Mouse (Mus musculus): ENCODE measurements around the gene Zdhhc3. TPM values are rescaled to one million over a fixed set of nuclear protein-coding genes. Genes with fewer than 3 reads are reported as not detected.

The Zdhhc3 gene
- polyA plus RNA-seq, 2 experiments = 18.3 to 21.9 TPM

DNA sequence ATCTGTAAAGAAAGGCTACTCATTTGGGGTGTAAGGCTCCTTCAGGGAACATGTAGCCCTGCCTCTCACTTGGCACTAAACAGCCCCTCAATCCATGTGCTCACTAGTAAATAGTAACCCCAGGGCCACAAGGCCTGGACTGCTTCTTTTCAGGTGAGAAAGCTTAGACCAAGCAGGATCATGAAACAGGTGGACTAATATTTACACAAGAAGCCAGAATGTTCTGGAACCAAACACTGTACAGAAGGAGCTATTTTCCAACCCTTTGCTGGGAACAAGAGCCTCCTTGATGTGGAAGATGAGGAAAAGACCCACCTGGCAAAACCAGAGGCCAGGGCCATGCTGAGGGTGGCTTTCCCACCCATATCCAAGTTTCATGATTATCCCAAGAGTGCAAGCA, 9.6 kb downstream of the Zdhhc3 start:
- Histone ChIP-seq H3K4me3 (ENCODE audit: insufficient read depth in 1 of 2, low read depth in 2 of 2, low read length in 2 of 2) (no peak overlapping the region), H3K27me3 (ENCODE audit: control insufficient read depth, insufficient read depth, low read length) (no peaks in the 10 kb centered on the region), H3K9me3 (ENCODE audit: control insufficient read depth, low read length) (no peaks in the 10 kb centered on the region), H3K4me2 (ENCODE audit: low read depth) (no peak overlapping the region), H3K27ac (no peak overlapping the region), H3K4me1 (replicated peaks; ENCODE audit: control insufficient read depth in 2 of 2, insufficient read depth in 2 of 2, low read length in 1 of 2) (no peaks in the 10 kb centered on the region), H3K9ac (replicated peaks) (no peak overlapping the region), H3K36me3 (replicated peaks; ENCODE audit: control insufficient read depth, insufficient read depth, low read depth) (peaks cover 7% of the 10 kb centered on the region)
- no peak for ATAC-seq (ENCODE audit: insufficient read depth)
- TF ChIP-seq EP300 (IDR thresholded peaks at IDR 0.05; ENCODE audit: low read depth) (no peak), CTCF (IDR thresholded peaks at IDR 0.05; ENCODE audit: low read depth) (no peak)
- no peak for DNase-seq (ENCODE audit: low read depth in 3 of 3, low spot score in 3 of 3)

- H3K27me3 ChIP-seq (ENCODE audit: control insufficient read depth, insufficient read depth, low read length) = no peaks in the 10 kb centered on the region
- H3K36me3 ChIP-seq (replicated peaks; ENCODE audit: control insufficient read depth, insufficient read depth, low read depth) = peaks cover 16% of the 10 kb centered on the region
- 73% methylated on average over 16 of the region's 16 CpGs for WGBS (ENCODE audit: insufficient replicate concordance)
- H3K27ac ChIP-seq = no peak overlapping the region
- H3K9ac ChIP-seq (replicated peaks) = no peak overlapping the region
- DNase-seq (ENCODE audit: low read depth in 3 of 3, low spot score in 3 of 3) = no peak
- H3K4me2 ChIP-seq (ENCODE audit: low read depth) = no peak overlapping the region
- no peaks in the 10 kb centered on the region for H3K4me1 ChIP-seq (replicated peaks; ENCODE audit: control insufficient read depth in 2 of 2, insufficient read depth in 2 of 2, low read length in 1 of 2)
- no peaks in the 10 kb centered on the region for H3K9me3 ChIP-seq (ENCODE audit: control insufficient read depth, low read length)
- TF ChIP-seq CTCF (IDR thresholded peaks at IDR 0.05; ENCODE audit: low read depth) (no peak), EP300 (IDR thresholded peaks at IDR 0.05; ENCODE audit: low read depth) (no peak)
- peak; percentile 64; the same call in 1 of the 2 replicates for ATAC-seq (ENCODE audit: insufficient read depth)
- H3K4me3 ChIP-seq (ENCODE audit: insufficient read depth in 1 of 2, low read depth in 2 of 2, low read length in 2 of 2) = no peak overlapping the region
These were observed 13.2 kb downstream of the Zdhhc3 start for GRCm38 (mm10) chr9:123099631-123100455.

GRCm38 (mm10) chr9:123090844-123091243, 22.2 kb downstream of the Zdhhc3 start:
- Histone ChIP-seq H3K36me3 (replicated peaks; ENCODE audit: control insufficient read depth, insufficient read depth, low read depth) (peaks cover 21% of the 10 kb centered on the region), H3K27ac (no peak overlapping the region), H3K4me3 (ENCODE audit: insufficient read depth in 1 of 2, low read depth in 2 of 2, low read length in 2 of 2) (no peak overlapping the region), H3K9ac (replicated peaks) (no peak overlapping the region), H3K4me2 (ENCODE audit: low read depth) (no peak overlapping the region), H3K27me3 (ENCODE audit: control insufficient read depth, insufficient read depth, low read length) (no peaks in the 10 kb centered on the region), H3K4me1 (replicated peaks; ENCODE audit: control insufficient read depth in 2 of 2, insufficient read depth in 2 of 2, low read length in 1 of 2) (no peaks in the 10 kb centered on the region), H3K9me3 (ENCODE audit: control insufficient read depth, low read length) (no peaks in the 10 kb centered on the region)
- no peak for DNase-seq (ENCODE audit: low read depth in 3 of 3, low spot score in 3 of 3)
- no peak for ATAC-seq (ENCODE audit: insufficient read depth)
- WGBS (ENCODE audit: insufficient replicate concordance) = 64% methylated on average over 4 of the region's 4 CpGs
- no peak for TF ChIP-seq EP300 (IDR thresholded peaks at IDR 0.05; ENCODE audit: low read depth)
- TF ChIP-seq CTCF (IDR thresholded peaks at IDR 0.05; ENCODE audit: low read depth) = no peak

DNA sequence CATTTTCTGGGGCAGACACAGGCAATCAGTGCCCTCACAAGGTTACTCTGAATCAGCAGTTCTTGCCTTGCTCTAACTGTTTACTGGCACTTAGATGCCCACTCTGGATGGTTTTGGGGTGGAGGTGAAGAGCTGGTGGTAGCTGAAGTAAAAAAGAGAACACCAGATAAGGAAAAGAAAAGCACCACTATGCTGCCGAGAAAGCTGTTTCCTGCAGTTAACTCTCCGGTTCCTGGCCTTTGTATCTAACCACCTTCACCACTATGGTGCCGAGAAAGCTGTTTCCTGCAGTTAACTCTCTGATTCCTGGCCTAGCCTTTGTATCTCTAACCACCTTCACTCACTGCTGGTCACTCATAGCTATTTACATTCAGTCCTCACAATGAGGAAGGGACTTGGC, 25.4 kb downstream of the Zdhhc3 start:
- H3K27me3 ChIP-seq (ENCODE audit: control insufficient read depth, insufficient read depth, low read length) = no peaks in the 10 kb centered on the region
- DNase-seq (ENCODE audit: low read depth in 3 of 3, low spot score in 3 of 3) = no peak
- peaks cover 32% of the 10 kb centered on the region for H3K36me3 ChIP-seq (replicated peaks; ENCODE audit: control insufficient read depth, insufficient read depth, low read depth)
- WGBS (ENCODE audit: insufficient replicate concordance) = 19% methylated on average over 3 of the region's 3 CpGs
- no peak overlapping the region for H3K9ac ChIP-seq (replicated peaks)
- TF ChIP-seq CTCF (IDR thresholded peaks at IDR 0.05; ENCODE audit: low read depth) (no peak), EP300 (IDR thresholded peaks at IDR 0.05; ENCODE audit: low read depth) (no peak)
- no peak overlapping the region for H3K4me2 ChIP-seq (ENCODE audit: low read depth)
- no peak overlapping the region for H3K27ac ChIP-seq
- ATAC-seq (ENCODE audit: insufficient read depth) = no peak
- H3K4me3 ChIP-seq (ENCODE audit: insufficient read depth in 1 of 2, low read depth in 2 of 2, low read length in 2 of 2) = no peak overlapping the region
- H3K4me1 ChIP-seq (replicated peaks; ENCODE audit: control insufficient read depth in 2 of 2, insufficient read depth in 2 of 2, low read length in 1 of 2) = no peaks in the 10 kb centered on the region
- H3K9me3 ChIP-seq (ENCODE audit: control insufficient read depth, low read length) = no peaks in the 10 kb centered on the region

DNA sequence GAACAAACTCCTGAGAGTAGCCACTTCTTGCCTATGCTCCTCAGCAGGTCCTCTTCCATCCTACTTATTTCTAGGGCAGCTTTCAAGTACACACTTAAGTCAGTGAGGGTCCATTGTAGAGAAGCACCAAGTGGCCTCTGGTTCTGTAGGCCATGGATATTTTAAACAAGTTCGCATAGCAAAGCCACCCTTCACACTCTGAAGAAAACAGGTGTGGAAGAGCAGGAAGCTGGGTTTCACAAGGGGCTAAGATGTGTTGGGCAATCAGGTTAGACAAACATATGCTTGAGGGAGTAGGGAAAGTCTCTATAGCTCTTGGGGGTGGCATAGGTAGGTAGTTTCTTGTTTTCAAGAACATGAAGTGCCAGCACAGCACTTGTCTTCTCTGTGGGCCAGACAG, 27.6 kb downstream of the Zdhhc3 start:
- Histone ChIP-seq H3K36me3 (replicated peaks; ENCODE audit: control insufficient read depth, insufficient read depth, low read depth) (peaks cover 35% of the 10 kb centered on the region), H3K9ac (replicated peaks) (no peak overlapping the region), H3K9me3 (ENCODE audit: control insufficient read depth, low read length) (no peaks in the 10 kb centered on the region), H3K27ac (no peak overlapping the region), H3K27me3 (ENCODE audit: control insufficient read depth, insufficient read depth, low read length) (no peaks in the 10 kb centered on the region), H3K4me2 (ENCODE audit: low read depth) (no peak overlapping the region), H3K4me1 (replicated peaks; ENCODE audit: control insufficient read depth in 2 of 2, insufficient read depth in 2 of 2, low read length in 1 of 2) (no peaks in the 10 kb centered on the region), H3K4me3 (ENCODE audit: insufficient read depth in 1 of 2, low read depth in 2 of 2, low read length in 2 of 2) (no peak overlapping the region)
- 63% methylated on average over 1 of the region's 1 CpGs for WGBS (ENCODE audit: insufficient replicate concordance)
- DNase-seq (ENCODE audit: low read depth in 3 of 3, low spot score in 3 of 3) (no peak), ATAC-seq (ENCODE audit: insufficient read depth) (no peak)
- TF ChIP-seq EP300 (IDR thresholded peaks at IDR 0.05; ENCODE audit: low read depth) = no peak
- TF ChIP-seq CTCF (IDR thresholded peaks at IDR 0.05; ENCODE audit: low read depth) = no peak
